Mouse (Mus musculus) small intestine, adult 2 months (tissue): ENCODE measurements around the gene Kif28.

Experiments
- CTCF ChIP-seq: fragments of 200-500 bp; IDR thresholded peaks from 2 replicates; pipeline ENCODE4 v1.5.1; 2012; ENCODE audit warnings: low read depth, mild to moderate bottlenecking, control low read depth, inconsistent platforms, low read length, moderate library complexity, mixed read lengths; ENCODE audit not compliant: insufficient replicate concordance, insufficient read length; ENCODE audit errors: extremely low read depth
- POLR2A ChIP-seq: fragments of 200-500 bp; IDR thresholded peaks from 2 replicates; pipeline ENCODE4 v1.6.1; 2012; ENCODE audit warnings: low read depth, mild to moderate bottlenecking, control low read depth, inconsistent platforms, low read length, moderate library complexity

DNA sequence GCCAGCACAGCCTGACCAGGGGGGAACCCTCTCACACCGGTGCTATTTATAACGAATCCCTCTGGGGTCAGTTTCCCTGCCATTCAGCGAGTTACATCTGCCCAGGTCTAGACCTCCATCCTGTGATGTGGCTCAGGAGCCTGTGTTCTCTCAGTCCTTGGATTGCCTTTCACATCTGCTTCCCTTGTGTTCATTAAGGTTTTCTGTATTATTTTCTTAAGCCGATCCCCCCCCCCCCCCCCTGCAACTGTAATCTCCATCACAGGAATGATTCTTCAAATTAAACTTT is 99.1 kb downstream of the Kif28 start:
- no peak for TF ChIP-seq POLR2A
- TF ChIP-seq CTCF: no peak
